Mouse (Mus musculus): Measurements from ENCODE around the gene Man1a2. TPM values are rescaled to one million over a fixed set of nuclear protein-coding genes. Genes with fewer than 3 reads are reported as not detected.

The Man1a2 gene
- polyA plus RNA-seq, 1 experiment from 2014 or later: 98.4 TPM

DNA sequence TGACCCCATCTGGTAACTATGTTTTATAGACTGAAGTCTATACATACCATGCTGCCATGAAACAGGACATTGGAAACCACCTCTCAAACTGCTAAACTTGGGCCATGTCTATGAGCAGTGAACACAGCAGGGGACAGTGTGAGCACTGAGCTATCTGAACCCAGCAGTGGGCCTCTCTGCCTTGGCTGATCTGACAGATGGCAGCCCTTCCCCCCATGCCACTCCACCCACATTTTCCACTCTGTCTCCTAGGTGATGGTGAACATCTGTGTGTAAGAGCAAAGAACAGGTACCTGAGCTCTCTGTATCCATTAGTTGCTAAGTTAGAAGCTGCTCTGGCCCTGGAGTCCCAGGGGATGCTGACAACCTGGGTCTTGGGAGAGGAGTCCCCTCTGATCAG lies 151.9 kb downstream of the Man1a2 start:
- Histone ChIP-seq H3K4me1 (replicated peaks) (no peaks in the 10 kb centered on the region), H3K27me3 (no peaks in the 10 kb centered on the region), H3K9me3 (no peaks in the 10 kb centered on the region), H3K4me3 (replicated peaks) (no peak overlapping the region), H3K4me2 (no peak overlapping the region), H3K36me3 (no peaks in the 10 kb centered on the region), H3K9ac (replicated peaks) (no peak overlapping the region), H3K27ac (no peak overlapping the region)
- no peak for ATAC-seq (ENCODE audit: insufficient number of reproducible peaks, insufficient read depth, low FRiP score, low TSS enrichment, low read depth)

DNA sequence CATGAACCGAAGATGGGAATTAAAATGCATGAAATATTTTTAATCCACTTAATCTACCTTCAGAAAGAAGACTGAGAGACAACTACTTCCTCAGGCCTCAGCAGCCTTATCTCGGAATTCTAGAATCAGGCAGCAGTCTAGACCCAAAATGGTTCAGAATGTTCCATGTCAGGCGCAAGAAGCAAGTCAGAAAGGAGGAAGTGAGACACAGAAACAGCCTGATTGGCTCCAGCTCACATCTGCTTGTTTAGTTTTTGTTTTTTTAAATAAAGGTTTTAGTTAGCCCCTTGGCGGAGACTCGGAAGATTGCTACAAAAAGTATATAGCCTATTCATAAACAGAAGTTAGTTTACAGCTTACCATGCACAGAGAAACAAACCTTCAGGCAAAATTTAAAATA lies 154.4 kb downstream of the Man1a2 start:
- no peak overlapping the region for H3K4me2 ChIP-seq
- 91% methylated on average over 5 of the region's 5 CpGs for WGBS
- no peak overlapping the region for H3K27ac ChIP-seq
- no peaks in the 10 kb centered on the region for H3K4me1 ChIP-seq (replicated peaks)
- no peak overlapping the region for H3K4me3 ChIP-seq (replicated peaks)
- no peaks in the 10 kb centered on the region for H3K9me3 ChIP-seq
- ATAC-seq (ENCODE audit: insufficient number of reproducible peaks, insufficient read depth, low FRiP score, low TSS enrichment, low read depth): no peak
- H3K36me3 ChIP-seq: no peaks in the 10 kb centered on the region
- no peak overlapping the region for H3K9ac ChIP-seq (replicated peaks)
- no peaks in the 10 kb centered on the region for H3K27me3 ChIP-seq

DNA sequence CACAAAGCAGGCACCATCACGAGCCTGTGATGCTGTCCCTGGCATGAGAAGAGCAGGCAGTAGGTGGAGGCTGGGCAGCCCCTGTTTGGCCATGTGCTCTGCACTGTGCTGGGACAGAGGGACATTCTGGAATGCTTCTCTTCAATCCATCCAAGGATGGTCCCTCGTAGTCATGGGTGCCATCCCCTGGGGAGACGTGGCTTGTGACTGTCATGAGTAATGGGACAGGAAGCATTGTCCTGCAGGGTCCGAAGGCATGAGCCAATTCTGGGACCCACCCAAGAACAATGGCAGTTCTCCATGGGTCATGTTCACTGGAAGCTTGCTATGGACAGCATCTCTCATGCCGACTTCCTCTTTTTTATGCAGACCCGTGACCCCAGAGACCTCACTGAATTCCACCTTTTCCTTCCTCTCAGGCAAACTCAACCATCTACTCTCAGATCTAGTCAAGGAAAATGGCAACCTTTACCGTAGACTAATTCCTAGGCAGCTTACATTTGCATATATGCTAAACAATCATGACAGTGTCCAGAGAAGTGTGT lies 155.0 kb downstream of the Man1a2 start:
- 89% methylated on average over 7 of the region's 7 CpGs for WGBS
- H3K27me3 ChIP-seq: no peaks in the 10 kb centered on the region
- no peaks in the 10 kb centered on the region for H3K36me3 ChIP-seq
- no peak for ATAC-seq (ENCODE audit: insufficient number of reproducible peaks, insufficient read depth, low FRiP score, low TSS enrichment, low read depth)
- H3K9ac ChIP-seq (replicated peaks): no peak overlapping the region
- H3K4me3 ChIP-seq (replicated peaks): no peak overlapping the region
- H3K4me1 ChIP-seq (replicated peaks): no peaks in the 10 kb centered on the region
- H3K27ac ChIP-seq: no peak overlapping the region
- H3K4me2 ChIP-seq: no peak overlapping the region
- H3K9me3 ChIP-seq: no peaks in the 10 kb centered on the region

DNA sequence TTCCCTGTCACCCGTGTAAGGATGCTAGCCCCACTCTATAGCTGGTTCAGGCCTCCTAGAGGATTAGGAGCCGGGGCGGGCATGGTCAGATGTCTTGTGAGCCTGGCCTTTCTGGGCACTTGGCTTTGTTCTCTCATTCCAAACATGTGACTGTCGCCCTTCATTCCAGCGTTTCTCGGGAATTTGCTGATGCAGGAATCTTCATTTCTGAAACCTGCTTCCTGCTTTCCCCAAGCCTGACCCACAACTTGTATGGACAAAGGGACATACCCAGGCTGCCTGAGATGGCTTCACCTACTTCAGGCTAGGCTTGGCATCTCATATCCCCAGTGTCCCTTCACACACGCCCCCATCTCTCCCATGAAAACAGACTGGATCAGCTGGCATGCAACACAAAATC lies 162.6 kb downstream of the Man1a2 start:
- no peaks in the 10 kb centered on the region for H3K36me3 ChIP-seq
- H3K27me3 ChIP-seq: no peaks in the 10 kb centered on the region
- no peak for ATAC-seq (ENCODE audit: insufficient number of reproducible peaks, insufficient read depth, low FRiP score, low TSS enrichment, low read depth)
- no peaks in the 10 kb centered on the region for H3K4me1 ChIP-seq (replicated peaks)
- no peak overlapping the region for H3K9ac ChIP-seq (replicated peaks)
- no peak overlapping the region for H3K27ac ChIP-seq
- WGBS: 78% methylated on average over 7 of the region's 7 CpGs
- no peak overlapping the region for H3K4me3 ChIP-seq (replicated peaks)
- 0 out of 2 replicates have a peak, but pooled peaks cover 8% of the 10 kb centered on the region for H3K9me3 ChIP-seq
- H3K4me2 ChIP-seq: no peak overlapping the region

DNA sequence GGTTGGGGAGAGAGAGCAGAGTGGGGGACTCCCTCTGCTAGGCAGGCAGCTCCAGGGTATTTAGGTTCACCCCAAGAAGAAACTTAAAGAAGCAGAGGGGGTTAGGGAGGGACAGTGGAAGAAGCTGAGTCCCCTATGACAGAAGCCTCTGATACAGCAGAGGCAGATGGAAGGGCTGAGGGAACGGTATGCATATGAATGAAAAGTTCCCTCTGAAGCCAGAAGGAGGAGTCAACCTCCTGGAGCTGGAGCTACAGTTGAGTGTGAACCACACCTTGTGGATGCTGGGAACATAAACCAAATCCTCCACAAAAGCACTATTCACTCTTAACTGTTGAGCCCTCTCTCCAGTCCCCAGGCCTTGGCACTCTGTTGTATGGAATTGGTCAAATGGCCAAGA lies 163.7 kb downstream of the Man1a2 start:
- H3K36me3 ChIP-seq: no peaks in the 10 kb centered on the region
- ATAC-seq (ENCODE audit: insufficient number of reproducible peaks, insufficient read depth, low FRiP score, low TSS enrichment, low read depth): no peak
- no peak overlapping the region for H3K9ac ChIP-seq (replicated peaks)
- no peak overlapping the region for H3K4me2 ChIP-seq
- H3K27me3 ChIP-seq: no peaks in the 10 kb centered on the region
- H3K27ac ChIP-seq: no peak overlapping the region
- H3K9me3 ChIP-seq: 0 out of 2 replicates have a peak, but pooled peaks cover 8% of the 10 kb centered on the region
- WGBS: 19% methylated on average over 1 of the region's 1 CpGs
- H3K4me3 ChIP-seq (replicated peaks): no peak overlapping the region
- no peaks in the 10 kb centered on the region for H3K4me1 ChIP-seq (replicated peaks)

DNA sequence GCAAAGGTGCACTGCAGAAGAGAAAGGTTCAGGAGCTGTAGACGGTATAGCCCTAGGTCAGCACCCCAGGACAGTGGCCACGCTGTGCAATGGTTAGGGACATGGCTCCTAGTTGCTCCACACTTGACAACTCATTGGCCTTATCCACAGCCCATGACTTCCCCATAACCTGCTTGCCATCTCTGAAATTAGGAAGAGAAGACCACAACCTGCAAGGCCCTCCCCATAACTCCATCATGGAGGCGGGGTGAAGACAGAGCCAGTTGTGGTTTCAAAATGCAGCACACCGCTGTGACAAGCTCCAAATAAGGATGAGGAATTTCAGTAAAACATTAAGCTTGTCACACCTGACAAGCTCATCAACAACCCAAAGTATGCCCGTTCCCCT lies 169.6 kb downstream of the Man1a2 start:
- WGBS: 88% methylated on average over 5 of the region's 5 CpGs
- Histone ChIP-seq H3K27ac (no peak overlapping the region), H3K36me3 (no peaks in the 10 kb centered on the region), H3K4me1 (replicated peaks) (no peaks in the 10 kb centered on the region), H3K27me3 (no peaks in the 10 kb centered on the region), H3K4me3 (replicated peaks) (no peak overlapping the region), H3K9me3 (no peaks in the 10 kb centered on the region), H3K9ac (replicated peaks) (no peak overlapping the region), H3K4me2 (no peak overlapping the region)
- ATAC-seq (ENCODE audit: insufficient number of reproducible peaks, insufficient read depth, low FRiP score, low TSS enrichment, low read depth): no peak

DNA sequence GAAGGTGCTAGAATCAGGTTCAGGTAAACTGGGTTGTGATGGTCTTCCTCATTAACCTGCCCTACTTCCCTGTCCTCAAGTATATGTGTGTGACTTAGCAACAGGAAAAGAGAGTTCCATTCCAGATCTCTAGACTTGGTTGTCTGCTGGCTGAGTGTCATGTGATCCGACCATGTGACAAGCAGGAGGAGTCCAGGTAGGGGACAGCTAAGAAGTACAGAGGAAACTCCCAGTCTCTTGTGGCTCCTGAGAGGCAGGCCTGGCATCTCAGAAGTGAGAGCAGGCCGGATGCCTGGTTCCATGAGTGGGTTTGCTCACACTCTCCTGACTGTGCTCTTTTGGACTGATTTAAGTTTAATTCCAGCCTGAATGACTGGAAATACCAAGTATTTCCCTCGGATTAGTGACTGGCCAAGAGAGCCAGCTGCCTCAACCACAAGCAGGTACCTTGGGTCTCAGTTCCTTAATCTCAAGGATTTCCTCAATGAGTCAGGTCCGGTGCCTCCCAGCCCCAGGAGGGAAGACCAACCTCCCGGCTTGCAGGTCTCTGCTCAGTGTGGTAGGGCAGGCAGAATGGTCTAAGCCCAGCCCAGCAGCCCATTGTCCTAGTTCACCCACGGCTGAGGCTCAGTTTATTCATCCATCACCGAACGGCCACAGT lies 170.1 kb downstream of the Man1a2 start:
- H3K27ac ChIP-seq: no peak overlapping the region
- ATAC-seq (ENCODE audit: insufficient number of reproducible peaks, insufficient read depth, low FRiP score, low TSS enrichment, low read depth): no peak
- no peaks in the 10 kb centered on the region for H3K36me3 ChIP-seq
- WGBS: 79% methylated on average over 8 of the region's 8 CpGs
- no peaks in the 10 kb centered on the region for H3K4me1 ChIP-seq (replicated peaks)
- H3K4me2 ChIP-seq: no peak overlapping the region
- no peaks in the 10 kb centered on the region for H3K9me3 ChIP-seq
- H3K4me3 ChIP-seq (replicated peaks): no peak overlapping the region
- H3K27me3 ChIP-seq: no peaks in the 10 kb centered on the region
- H3K9ac ChIP-seq (replicated peaks): no peak overlapping the region

Other genes starting within 250 kb of the Man1a2 start
- 6.0 and 6.9 TPM in 2 replicates for gene Tent5c, start 196.2 kb downstream of the Man1a2 start, polyA plus RNA-seq (2016; fragmentation: Nextera tagmentation; extraction: Ambion mirVana)
- gene Vtcn1, start 140.0 kb upstream of the Man1a2 start, polyA plus RNA-seq (2016; fragmentation: Nextera tagmentation; extraction: Ambion mirVana): not detected in 2 replicates
- 7.3 and 8.8 TPM in 2 replicates for gene Trim45, start 236.7 kb upstream of the Man1a2 start, polyA plus RNA-seq (2016; fragmentation: Nextera tagmentation; extraction: Ambion mirVana)